Mouse (Mus musculus): ENCODE measurements at regions not wholly inside any gene's neighbourhood (a gene's known extent, or its start where the extent isn't known, plus 50 kb on each side); places are given as distances from the start of the nearest gene placed in this dataset.

GRCm38 (mm10) chr10:39221028-39221427 is 57.4 kb upstream of the Ccn6 start:
- DNase-seq: no peak
- Histone ChIP-seq H3K4me1 (ENCODE audit: control insufficient read depth, insufficient read depth, low read length) (no peaks in the 10 kb centered on the region), H3K27me3 (ENCODE audit: control insufficient read depth, insufficient read depth, low read length) (no peaks in the 10 kb centered on the region), H3K4me3 (replicated peaks; ENCODE audit: low read depth, low read length) (no peak overlapping the region), H3K9me3 (ENCODE audit: control insufficient read depth, low read length) (no peaks in the 10 kb centered on the region; the same call in 1 of the 2 replicates), H3K36me3 (ENCODE audit: control insufficient read depth, insufficient read depth, low read length) (no peaks in the 10 kb centered on the region), H3K4me2 (ENCODE audit: low read length) (no peak overlapping the region), H3K27ac (replicated peaks; ENCODE audit: low read depth, low read length) (no peak overlapping the region), H3K9ac (replicated peaks; ENCODE audit: low read length) (no peak overlapping the region)
- no peak for ATAC-seq (ENCODE audit: low FRiP score, low TSS enrichment)
- WGBS: 89% methylated on average over 2 of the region's 2 CpGs

- no peak for DNase-seq
- Histone ChIP-seq H3K27ac (replicated peaks; ENCODE audit: low read depth, low read length) (no peak overlapping the region), H3K4me1 (ENCODE audit: control insufficient read depth, insufficient read depth, low read length) (no peaks in the 10 kb centered on the region), H3K9ac (replicated peaks; ENCODE audit: low read length) (no peak overlapping the region), H3K27me3 (ENCODE audit: control insufficient read depth, insufficient read depth, low read length) (no peaks in the 10 kb centered on the region), H3K36me3 (ENCODE audit: control insufficient read depth, insufficient read depth, low read length) (no peaks in the 10 kb centered on the region), H3K9me3 (ENCODE audit: control insufficient read depth, low read length) (no peaks in the 10 kb centered on the region; the same call in 1 of the 2 replicates), H3K4me2 (ENCODE audit: low read length) (no peak overlapping the region), H3K4me3 (replicated peaks; ENCODE audit: low read depth, low read length) (no peak overlapping the region)
- no peak for ATAC-seq (ENCODE audit: low FRiP score, low TSS enrichment)
- 89% methylated on average over 2 of the region's 2 CpGs for WGBS
Measured at GRCm38 (mm10) chr10:39219366-39219765, 55.8 kb upstream of the Ccn6 start.

GRCm38 (mm10) chr10:39218151-39218550 is 54.6 kb upstream of the Ccn6 start:
- Histone ChIP-seq H3K4me1 (ENCODE audit: control insufficient read depth, insufficient read depth, low read length) (no peaks in the 10 kb centered on the region), H3K4me3 (replicated peaks; ENCODE audit: low read depth, low read length) (no peak overlapping the region), H3K27me3 (ENCODE audit: control insufficient read depth, insufficient read depth, low read length) (no peaks in the 10 kb centered on the region), H3K4me2 (ENCODE audit: low read length) (no peak overlapping the region), H3K36me3 (ENCODE audit: control insufficient read depth, insufficient read depth, low read length) (no peaks in the 10 kb centered on the region), H3K9ac (replicated peaks; ENCODE audit: low read length) (no peak overlapping the region), H3K27ac (replicated peaks; ENCODE audit: low read depth, low read length) (no peak overlapping the region), H3K9me3 (ENCODE audit: control insufficient read depth, low read length) (no peaks in the 10 kb centered on the region; the same call in 1 of the 2 replicates)
- ATAC-seq (ENCODE audit: low FRiP score, low TSS enrichment) (no peak), DNase-seq (no peak)
- WGBS: 89% methylated on average over 5 of the region's 5 CpGs

GRCm38 (mm10) chr10:39216142-39216904 is 52.7 kb upstream of the Ccn6 start:
- Histone ChIP-seq H3K27me3 (ENCODE audit: control insufficient read depth, insufficient read depth, low read length) (no peaks in the 10 kb centered on the region), H3K9me3 (ENCODE audit: control insufficient read depth, low read length) (no peaks in the 10 kb centered on the region; the same call in 1 of the 2 replicates), H3K4me2 (ENCODE audit: low read length) (no peak overlapping the region), H3K36me3 (ENCODE audit: control insufficient read depth, insufficient read depth, low read length) (no peaks in the 10 kb centered on the region), H3K27ac (replicated peaks; ENCODE audit: low read depth, low read length) (no peak overlapping the region), H3K9ac (replicated peaks; ENCODE audit: low read length) (no peak overlapping the region), H3K4me3 (replicated peaks; ENCODE audit: low read depth, low read length) (no peak overlapping the region), H3K4me1 (ENCODE audit: control insufficient read depth, insufficient read depth, low read length) (no peaks in the 10 kb centered on the region)
- ATAC-seq (ENCODE audit: low FRiP score, low TSS enrichment) (no peak), DNase-seq (no peak)
- 93% methylated on average over 14 of the region's 14 CpGs for WGBS

- no peak overlapping the region for H3K4me2 ChIP-seq (ENCODE audit: low read length)
- no peaks in the 10 kb centered on the region; the same call in 1 of the 2 replicates for H3K9me3 ChIP-seq (ENCODE audit: control insufficient read depth, low read length)
- H3K9ac ChIP-seq (replicated peaks; ENCODE audit: low read length): no peak overlapping the region
- H3K27ac ChIP-seq (replicated peaks; ENCODE audit: low read depth, low read length): no peak overlapping the region
- no peaks in the 10 kb centered on the region for H3K36me3 ChIP-seq (ENCODE audit: control insufficient read depth, insufficient read depth, low read length)
- H3K4me1 ChIP-seq (ENCODE audit: control insufficient read depth, insufficient read depth, low read length): peaks cover 3% of the 10 kb centered on the region; the same call in 1 of the 2 replicates
- H3K4me3 ChIP-seq (replicated peaks; ENCODE audit: low read depth, low read length): no peak overlapping the region
- WGBS: 91% methylated on average over 4 of the region's 4 CpGs
- DNase-seq (no peak), ATAC-seq (ENCODE audit: low FRiP score, low TSS enrichment) (no peak)
- H3K27me3 ChIP-seq (ENCODE audit: control insufficient read depth, insufficient read depth, low read length): no peaks in the 10 kb centered on the region
Measured at GRCm38 (mm10) chr10:39214563-39214962, 51.0 kb upstream of the Ccn6 start.

Data from midbrain, embryonic 14.5 days (tissue).